Mouse (Mus musculus) mature B cell (primary cell): ENCODE data around the gene Mpl.

Experiments
- in situ Hi-C: fragments of 300-500 bp; cut with MboI; formaldehyde crosslinking; loops from 2 replicates; pipeline ENCODE4 v1.14.3; 2019

Mpl gene

DNA sequence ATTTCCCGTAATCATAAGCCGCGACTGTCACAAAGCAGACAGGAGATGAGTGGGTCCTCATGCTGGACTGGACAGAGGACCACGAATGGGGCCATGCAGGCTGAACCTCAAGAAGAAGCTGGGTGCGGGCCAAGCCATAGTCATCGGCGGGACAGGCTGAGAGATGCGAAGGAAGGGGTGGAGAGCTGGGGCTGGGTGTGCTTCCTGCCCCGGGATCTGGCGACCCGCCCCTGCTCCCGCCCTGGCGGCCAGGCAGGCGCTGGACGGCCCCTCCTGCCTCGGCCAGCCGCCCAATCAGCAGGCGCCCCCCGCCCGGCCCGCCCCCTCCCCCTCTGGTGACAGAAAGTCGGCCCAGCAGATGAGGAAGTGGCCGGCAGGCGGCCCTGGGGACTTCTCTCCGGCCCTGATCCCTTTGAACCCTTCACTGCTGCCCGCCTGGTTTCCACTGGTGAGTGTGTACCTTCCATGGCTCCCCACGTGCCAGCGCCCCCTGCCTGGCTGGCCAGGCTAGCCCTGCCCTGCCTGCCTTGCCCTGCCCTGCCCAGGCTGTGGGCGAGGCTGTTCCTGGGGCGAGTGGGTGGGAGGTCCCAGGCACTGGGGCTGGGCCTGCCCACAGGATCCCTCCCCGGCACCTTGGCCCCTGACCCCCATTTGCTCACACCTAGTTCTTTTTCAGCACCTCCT, 29.4 kb downstream of the Mpl start, which contains the start of gene Elovl1:
Elovl1 (plus strand) TSS at position 326 of the 684 bp plus-strand sequence.
- in situ Hi-C loops, result no loop called here

GRCm38 (mm10) chr4:118427415-118427767, 29.9 kb downstream of the Mpl start:
- in situ Hi-C loops, result no loop called here

- in situ Hi-C loops, result no loop called here
Observed at GRCm38 (mm10) chr4:118425374-118425773, 31.9 kb downstream of the Mpl start.

- in situ Hi-C loops, result no loop called here
Observed at GRCm38 (mm10) chr4:118424541-118425160, 32.7 kb downstream of the Mpl start.

GRCm38 (mm10) chr4:118421384-118421783, 35.9 kb downstream of the Mpl start:
- in situ Hi-C loops, result no loop called here

DNA sequence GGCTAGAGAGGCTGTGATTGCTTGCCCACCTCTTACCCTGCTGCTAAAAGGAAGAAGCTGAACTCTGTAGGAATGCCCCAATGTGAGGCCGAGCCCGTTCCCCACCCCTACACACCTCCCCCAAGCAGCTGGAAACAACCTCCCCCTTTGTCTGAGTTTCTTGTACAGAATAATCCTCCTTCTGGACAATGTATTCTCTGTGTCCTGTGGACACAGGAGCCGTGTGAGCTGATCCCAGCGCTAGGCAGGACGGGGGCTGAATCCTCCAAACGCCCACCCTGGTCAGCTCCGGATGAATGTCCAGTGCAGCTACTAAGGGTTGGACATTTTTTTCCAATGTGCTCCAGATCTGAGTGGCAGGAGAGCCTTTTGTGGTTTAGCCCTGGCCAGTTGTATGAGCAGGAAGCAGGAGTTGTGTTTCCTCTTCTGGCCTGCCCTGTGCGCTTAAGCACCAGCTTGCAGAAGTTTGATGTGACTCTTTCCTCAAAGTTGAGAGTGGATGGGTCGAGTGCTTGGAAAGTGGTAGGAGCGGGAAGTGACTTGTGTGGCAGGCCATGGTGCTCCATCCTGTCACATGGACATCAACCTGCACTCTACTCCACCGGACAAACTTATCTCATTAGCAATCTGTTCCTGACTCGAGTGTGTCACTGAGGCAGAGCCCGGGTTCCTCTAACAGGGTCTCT, 40.1 kb downstream of the Mpl start:
- in situ Hi-C loops, result no loop called here

- in situ Hi-C loops, result no loop called here
Observed at GRCm38 (mm10) chr4:118416329-118416728, 41.0 kb downstream of the Mpl start.

DNA sequence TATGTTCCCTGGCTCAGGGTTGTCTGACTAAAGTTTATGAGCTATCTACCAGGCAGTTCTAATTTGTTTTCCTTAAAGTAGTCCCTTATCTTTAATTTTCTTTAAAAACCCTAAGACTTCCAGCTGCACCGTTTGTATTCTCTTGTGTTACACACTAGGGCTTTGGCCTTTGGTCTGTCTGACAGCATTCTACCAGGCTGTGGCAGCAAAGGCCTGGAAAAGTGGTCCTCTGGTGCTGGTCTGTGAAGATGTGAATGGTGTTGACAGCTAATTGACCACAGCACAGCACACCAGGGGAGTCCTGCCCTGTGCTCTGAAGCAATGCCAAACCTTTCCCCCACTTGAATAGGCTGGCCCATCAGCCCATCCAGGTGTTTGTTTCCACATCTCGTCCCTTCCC, 41.5 kb downstream of the Mpl start:
- in situ Hi-C loops, result no loop called here

- in situ Hi-C loops, result no loop called here
Observed at GRCm38 (mm10) chr4:118413553-118413952, 43.8 kb downstream of the Mpl start.

DNA sequence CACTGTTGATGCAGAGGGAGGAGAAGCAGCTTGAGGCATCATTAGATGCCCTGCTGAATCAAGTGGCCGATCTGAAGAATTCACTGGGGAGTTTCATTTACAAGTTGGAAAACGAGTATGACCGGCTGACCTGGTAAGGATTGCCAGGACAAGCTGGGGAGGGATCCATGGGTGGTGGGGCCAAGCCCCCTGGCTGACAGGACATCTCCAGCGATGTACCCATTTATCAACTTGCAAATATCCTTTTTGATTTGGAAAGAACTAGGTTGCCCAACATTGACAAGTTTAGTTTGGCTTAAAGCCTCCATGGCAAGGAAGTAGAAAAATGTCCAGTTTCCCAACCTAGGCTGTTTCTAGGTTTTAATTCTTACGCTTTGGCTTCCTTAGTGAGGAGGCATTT, 46.4 kb downstream of the Mpl start:
- in situ Hi-C loops, result no loop called here

DNA sequence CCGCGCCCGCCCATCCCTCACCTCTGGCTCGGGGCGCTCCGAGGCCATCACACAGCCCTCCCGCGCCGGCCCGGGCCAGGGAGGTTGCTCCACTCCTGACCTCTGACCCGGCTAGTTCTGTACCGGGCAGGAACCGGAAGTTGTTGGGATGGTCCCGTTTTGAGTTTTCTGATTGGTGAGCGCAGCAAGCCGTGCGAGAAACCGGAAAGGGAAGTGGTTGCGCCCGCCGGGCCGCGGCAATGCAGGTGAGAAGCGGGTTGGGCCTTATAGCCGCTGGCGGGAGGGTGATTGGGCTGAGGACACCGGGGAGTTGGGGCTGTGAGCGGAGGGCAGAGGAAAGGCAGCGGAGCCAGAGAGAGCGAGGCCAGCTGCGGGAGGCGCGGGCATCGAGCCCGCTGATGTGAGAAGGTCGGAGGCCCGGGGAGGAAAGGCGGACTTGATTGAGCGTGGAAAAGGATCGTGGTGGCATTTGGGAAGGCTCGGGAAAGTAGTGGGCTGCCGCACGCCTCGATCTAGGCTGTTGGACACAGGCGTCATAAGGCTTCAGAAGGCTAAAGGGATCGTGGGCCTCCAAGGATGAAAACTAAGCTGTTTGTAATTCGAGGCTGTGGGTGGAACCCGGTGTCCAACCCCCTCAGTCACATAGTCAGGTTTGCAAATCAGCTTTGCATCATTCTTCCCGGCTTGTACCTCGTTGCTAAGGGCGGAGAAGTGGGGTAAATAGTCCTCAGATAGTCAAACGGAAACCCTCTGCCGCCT, 48.0 kb downstream of the Mpl start, which contains the start of the genes Szt2 and Med8:
Szt2 (minus strand) TSS at position 132 of the 759 bp plus-strand sequence.
Med8 (plus strand) TSS at position 196 of the 759 bp plus-strand sequence.
- in situ Hi-C loops, result no loop called here

DNA sequence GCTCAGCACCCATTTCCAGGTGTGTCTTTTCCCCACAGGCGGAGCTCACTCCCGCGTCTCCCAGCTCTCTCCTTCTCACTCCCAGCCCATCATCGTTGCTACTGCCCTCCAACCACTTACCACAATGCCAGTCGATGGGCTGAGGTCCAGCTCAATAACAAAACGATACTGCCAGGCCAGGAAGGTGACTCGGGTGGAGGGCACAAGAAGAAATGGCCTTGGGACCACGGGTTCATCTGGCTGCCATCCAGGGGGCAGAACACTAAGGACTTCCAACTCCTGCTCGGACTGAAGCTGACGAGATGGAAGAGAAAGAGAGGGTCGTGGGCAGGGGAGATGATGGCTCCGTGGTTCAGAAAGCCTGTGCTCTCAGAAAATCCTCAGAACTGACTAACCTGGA, 54.6 kb downstream of the Mpl start:
- in situ Hi-C loops, result no loop called here

- in situ Hi-C loops, result no loop called here
Observed at GRCm38 (mm10) chr4:118401918-118402317, 55.4 kb downstream of the Mpl start.

DNA sequence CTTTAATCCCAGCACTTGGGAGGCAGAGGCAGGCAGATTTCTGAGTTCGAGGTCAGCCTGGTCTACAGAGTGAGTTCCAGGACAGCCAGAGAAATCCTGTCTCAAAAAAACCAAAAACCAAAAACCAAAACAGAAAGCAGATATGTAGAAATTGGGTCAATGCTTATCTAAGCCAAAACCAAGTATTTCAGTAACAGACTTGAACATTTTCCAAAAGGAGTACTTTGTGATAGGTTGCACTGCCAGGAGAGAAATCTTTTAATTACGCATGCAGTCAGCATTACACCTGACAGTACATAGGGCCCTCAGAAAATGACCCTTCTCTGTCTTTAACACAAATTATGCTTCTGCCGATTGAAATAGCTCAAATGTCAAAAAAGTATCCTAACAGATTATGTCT, 55.9 kb downstream of the Mpl start:
- in situ Hi-C loops, result no loop called here

DNA sequence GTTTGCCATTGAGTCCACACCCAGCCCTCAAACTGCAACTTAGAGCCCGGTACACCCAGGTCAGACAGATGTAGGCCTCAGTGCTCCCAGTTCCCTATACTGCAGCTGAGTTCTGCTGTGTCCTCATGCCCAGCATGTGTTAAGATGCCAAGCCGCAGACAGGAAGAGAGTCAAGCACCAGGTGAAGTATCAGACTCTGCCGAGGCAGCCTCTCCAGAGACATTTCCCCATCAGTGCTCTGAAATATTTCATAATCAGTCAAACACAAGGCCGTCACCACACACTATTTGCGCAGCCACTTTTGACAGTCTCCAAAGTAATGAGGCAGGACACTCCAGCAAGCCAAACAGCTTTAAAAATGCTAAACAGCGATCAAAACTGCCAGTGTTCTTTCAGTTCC, 58.9 kb downstream of the Mpl start:
- in situ Hi-C loops, result no loop called here

GRCm38 (mm10) chr4:118396433-118396832, 60.9 kb downstream of the Mpl start:
- in situ Hi-C loops, result no loop called here

DNA sequence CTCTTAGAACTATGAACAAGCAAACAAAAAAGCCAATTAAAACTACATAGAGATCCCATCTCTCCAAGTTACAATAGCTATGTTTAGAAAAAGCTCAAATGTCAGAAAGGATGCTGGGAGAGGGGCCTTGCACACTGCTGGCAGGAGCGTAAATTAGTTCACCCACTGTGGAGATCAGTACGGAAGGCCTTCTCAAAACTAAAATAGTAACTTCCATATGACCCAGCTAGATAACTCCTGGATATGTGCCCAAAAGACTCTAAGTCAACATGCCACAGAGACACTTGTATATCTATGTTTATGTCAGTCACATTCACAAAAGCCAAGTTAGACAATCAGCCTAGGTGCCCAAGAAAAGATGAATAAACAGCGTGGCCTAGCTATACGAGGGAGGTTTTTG, 62.0 kb downstream of the Mpl start:
- in situ Hi-C loops, result no loop called here

GRCm38 (mm10) chr4:118394505-118394904, 62.8 kb downstream of the Mpl start:
- in situ Hi-C loops, result no loop called here
